Mouse (Mus musculus) layer of hippocampus, adult 18-20 months (tissue): ENCODE measurements around the gene Lgr6. TPM values are rescaled to one million over a fixed set of nuclear protein-coding genes. Genes with fewer than 3 reads are reported as not detected.
"Not testable (repeated sequence)": the region's sequence is repeated elsewhere in the genome, so short reads cannot be mapped to it uniquely, and the experiment has no call there.

Experiments
- DNase-seq, 2 experiments: peaks; one replicate each; pipeline ENCODE4 v3.0.0; 2022; ENCODE audit warnings: low spot score in 2 of 2
- total RNA-seq, 2 experiments: library from RNA; stranded (reverse); gene quantifications; 2 replicates each; pipeline ENCODE4 v1.2.3; 2021

Lgr6 gene
- total RNA-seq, 2 experiments from 2014 or later = 1.3 to 2.6 TPM

GRCm38 (mm10) chr1:135129543-135130183 is 24.6 kb upstream of the Lgr6 start:
- no peak for DNase-seq

DNA sequence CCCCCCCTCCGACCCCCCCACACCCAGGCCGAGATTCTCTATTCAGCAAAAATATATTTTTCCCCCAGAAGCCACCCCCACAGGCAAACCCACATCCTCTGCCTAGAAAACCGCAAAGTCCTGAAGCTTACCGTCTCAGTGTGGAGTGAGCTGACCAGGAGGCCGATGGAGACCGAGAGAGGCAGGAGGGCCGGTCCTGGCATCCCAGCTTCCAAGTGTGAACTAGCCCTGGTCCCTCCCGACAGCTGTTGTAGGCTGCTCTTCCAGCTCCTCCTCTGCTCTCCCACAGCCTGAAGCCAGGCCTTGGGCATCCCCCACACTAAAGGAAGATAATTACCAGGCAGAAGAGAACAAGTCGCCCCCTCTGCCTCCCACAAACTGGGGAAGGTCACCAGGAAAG is 23.9 kb upstream of the Lgr6 start:
- DNase-seq = no peak

DNA sequence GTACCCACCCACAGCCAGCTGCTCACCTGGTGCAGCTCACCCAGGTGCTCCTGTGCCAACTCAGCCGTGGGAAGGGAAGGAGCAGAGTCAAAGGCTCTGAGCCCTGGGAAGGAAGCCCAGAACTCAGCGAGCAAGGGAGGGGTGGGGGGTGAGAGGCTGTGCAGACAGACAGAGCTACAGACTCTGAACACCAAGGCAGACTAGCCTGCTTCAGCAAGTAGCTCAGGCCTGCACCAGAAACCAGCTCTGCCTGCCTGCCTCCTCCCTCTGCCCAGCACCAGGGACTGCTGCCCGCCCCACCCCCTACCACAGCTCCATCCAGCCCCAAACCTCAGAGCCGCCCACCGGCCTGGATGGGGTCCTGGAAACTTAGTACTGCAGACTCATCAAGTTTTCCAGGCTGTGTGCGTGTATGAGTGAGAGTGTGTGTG is 22.9 kb upstream of the Lgr6 start:
- DNase-seq = no peak

DNA sequence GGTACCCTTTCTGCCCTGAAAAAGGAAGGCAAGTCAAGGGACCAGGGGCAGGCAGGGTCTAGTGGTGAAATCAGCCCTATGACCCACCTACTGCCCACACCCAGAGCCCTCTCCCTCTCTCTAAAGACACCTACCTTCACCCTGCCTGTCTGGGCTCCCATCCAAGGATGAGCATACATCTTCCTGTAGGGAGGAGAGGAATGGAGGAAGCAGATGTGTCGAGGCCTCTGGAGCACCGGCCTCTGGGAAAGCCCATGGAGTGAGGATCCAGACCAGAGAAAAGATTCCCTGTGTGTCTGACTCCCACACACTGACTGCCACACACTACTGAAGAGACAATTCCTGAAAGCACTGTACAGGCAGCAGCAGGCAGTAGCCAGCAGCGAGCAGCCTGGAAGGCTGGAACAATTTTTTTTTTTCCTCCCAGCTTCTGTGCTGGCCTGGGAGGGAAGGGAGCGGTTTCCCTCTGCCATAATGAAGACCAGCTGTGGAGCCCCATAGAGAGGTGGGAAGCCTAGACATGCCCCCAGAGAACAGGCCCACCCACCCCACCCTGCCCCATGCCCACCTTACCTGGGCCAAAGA is 21.5 kb upstream of the Lgr6 start:
- DNase-seq = peak in 1 of 2 experiments; percentile 25

GRCm38 (mm10) chr1:135125990-135126389 is 20.9 kb upstream of the Lgr6 start:
- no peak for DNase-seq

DNA sequence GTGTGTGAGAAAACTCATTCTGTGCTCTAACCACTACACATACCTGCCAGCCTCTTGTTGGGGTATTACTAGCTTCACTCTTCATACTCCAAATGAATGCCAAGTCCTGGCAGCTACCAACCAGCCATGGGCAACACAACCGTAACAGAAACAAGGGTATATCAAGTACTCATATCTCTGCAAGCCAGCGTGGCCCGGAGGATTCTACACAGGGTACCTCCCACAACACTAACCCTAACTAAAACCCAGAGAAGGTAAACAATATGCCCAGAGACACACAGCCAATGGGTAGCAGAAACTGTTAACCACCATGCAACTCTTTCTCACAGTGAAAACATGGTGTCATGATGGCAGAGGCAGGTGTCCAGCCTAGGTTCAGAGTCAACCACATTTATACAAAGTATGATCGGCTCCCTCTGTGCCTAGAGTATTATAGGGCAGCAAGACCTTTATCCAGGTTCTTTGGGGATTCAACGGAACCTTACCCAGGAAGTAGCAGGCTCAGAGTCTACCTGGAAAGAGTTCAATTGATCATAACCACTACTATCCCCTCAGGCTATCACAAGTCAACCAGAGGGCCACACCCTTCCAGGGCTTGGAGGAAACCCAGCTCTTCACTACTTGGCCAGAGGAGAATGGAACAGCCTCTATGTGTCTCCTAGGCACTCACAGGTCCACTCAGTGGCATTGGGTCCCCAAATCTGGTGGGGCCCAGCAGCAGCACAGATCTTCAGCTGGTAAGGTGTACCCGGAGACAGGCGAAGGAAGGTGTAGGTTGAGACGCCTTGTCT is 19.7 kb upstream of the Lgr6 start:
- DNase-seq = no peak

DNA sequence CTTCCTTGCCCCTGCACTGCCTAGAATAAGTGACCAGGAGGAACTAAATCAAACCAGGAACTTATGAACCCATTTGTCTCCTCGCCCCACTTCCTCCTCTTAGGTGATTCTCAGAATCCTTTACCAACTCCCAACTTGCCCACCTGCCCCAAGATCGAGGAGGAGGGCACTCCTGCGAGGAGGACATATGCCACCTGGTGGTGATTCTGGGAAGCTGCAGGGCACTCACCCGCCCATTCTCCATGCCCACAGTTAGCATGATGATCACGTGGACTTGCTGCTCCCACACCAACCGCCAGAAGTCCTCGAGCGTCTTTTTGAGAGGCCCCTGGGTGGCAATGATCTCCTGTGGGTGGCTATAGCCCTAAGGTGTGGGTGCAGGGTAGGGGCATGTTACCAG is 7.6 kb upstream of the Lgr6 start:
- peak in 1 of 2 experiments; percentile 49 for DNase-seq

- DNase-seq = not testable (repeated sequence)
These were observed 6.2 kb upstream of the Lgr6 start for GRCm38 (mm10) chr1:135111271-135111670.

DNA sequence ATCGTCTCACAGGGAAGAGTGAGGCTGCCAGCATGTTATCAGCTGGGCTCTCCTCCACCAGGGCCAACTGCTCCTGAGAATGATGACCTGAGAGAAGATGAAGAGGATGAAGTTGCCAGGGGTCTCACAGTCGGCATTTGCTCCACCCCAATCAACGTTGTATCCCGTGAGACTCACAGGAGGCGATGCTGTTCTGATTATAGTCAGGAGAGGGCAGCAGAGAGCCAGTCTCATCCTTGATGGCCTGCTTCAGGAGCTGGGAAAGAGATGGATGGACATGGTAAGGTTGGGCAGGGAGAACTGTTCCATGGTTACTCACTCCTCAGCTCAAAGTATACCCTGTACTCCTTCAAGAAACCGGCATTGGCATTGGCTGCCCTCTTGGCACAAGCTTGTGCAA is 5.0 kb upstream of the Lgr6 start:
- DNase-seq = peak; percentile 52 to 83

GRCm38 (mm10) chr1:135108611-135109010 is 3.5 kb upstream of the Lgr6 start:
- DNase-seq = no peak

DNA sequence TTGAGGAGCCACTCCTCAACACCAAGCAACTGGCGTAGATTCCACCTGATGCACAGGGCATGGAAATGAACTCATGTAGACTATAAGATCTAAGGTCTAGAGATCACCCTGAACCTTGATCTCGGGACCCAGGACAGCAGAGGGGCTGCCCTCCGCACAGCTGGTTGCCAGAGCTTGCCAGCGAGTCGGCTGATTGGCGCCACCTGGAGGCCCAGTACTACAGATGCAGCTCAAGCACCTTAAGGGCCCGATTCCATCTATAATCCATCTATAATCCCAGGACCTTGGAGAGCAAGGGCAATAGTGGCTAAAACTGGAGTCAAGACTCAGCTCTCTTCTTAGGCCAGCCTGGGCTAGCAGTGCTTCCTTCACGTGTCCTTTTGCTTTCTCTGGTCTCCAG is 875 bp upstream of the Lgr6 start:
- peak in 1 of 2 experiments; percentile 62 for DNase-seq

GRCm38 (mm10) chr1:135100400-135100799 is 4.7 kb downstream of the Lgr6 start:
- DNase-seq = no peak

- DNase-seq = no peak
These were observed 6.6 kb downstream of the Lgr6 start for GRCm38 (mm10) chr1:135098441-135098840.

DNA sequence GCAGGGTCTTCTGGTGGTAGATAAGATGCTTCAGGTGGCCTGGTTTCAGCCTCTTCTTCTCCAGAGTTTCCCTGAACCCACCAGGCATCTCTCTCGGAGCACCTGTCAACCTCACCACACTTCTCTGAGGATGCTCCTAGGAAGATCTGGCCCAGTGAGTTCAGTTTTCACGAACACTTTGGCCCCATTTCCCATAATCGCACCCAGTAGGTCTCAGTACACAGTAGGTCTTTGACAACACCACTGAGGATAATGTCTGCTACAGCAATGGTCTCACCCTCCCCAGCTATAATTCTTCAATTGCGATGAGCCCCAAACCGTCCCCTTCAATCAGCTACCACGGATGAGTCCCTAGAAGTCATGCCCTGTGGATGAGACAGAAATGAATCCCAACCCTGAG is 7.6 kb downstream of the Lgr6 start:
- DNase-seq = no peak

DNA sequence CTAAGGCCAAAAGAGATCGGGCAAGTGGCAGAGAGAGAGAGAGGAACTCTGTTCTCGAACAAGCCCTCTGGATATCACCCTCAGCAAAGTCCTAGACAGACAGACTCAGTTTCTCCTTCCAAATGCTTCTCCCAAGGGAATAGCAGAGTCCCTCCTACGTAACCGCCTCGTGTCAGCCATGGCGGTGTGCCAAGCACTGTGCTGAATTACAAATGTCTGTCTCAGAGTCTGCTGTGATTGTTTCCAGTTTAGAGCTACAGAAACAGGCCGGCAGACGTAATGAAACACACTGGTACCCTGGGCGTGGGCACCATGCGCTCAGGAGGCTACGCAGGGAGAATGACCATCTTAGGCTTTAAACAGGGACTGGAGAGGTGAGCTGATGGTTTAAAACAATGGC is 8.8 kb downstream of the Lgr6 start:
- peak; percentile 70 to 91 for DNase-seq

- no peak for DNase-seq
These were observed 9.9 kb downstream of the Lgr6 start for GRCm38 (mm10) chr1:135095189-135095588.

DNA sequence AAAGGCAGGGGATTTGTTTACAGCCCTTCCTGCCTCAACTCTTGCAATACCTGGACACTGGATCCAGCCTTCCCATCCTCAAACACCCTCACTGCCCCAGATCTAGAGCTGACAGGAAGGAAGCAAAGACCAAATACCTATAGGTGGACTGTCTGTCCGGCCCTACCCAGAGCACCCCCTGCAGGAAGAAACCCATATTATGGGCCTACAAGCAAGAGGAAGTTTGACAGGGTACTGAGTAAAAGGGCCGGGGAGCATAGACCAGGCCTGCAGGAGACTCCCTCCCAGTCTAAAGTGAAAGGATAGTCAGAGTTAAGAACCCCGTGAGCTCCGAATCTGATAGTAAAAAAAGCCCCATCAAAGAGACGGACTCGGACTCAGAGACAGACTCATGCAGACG is 10.4 kb downstream of the Lgr6 start:
- no peak for DNase-seq

DNA sequence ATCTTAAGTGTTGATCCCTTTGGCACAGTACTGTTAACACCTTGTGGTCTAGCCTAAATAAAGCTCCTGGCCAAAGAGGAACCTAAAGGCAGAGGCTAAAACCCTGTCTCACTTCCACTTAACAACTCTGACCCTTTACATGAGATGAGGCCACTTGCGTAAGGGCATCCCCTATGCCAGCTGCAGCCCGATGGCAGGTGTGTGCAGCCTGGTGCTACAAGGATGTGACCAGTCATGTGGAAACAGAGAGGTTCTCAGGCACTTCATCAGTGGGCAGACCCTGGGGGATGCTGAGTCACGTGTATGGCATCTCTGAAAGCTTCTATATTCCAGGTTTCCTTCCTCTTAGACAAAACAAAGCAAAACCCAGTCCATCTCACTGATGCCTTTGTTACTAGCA is 14.2 kb downstream of the Lgr6 start:
- DNase-seq = no peak

GRCm38 (mm10) chr1:135089626-135090025 is 15.4 kb downstream of the Lgr6 start:
- DNase-seq = no peak

DNA sequence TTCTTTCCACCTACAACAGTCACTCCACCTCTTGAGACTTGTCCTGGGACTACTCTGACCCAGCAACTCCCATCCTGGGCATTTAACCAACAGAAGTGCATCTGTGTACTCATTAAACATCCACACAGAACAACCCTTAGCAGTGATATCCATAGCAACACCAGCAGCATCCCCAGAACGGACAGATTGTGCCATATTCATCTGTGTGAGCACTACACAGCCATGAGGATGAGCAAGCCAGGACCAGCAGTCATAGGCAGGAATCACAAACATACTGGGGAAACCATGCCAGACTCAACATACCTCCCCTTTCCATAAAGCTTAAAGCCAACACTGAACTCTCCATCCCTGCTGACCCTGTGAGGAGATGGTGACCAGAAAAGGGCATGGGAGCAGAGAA is 17.7 kb downstream of the Lgr6 start:
- DNase-seq = peak; percentile 59 to 83

DNA sequence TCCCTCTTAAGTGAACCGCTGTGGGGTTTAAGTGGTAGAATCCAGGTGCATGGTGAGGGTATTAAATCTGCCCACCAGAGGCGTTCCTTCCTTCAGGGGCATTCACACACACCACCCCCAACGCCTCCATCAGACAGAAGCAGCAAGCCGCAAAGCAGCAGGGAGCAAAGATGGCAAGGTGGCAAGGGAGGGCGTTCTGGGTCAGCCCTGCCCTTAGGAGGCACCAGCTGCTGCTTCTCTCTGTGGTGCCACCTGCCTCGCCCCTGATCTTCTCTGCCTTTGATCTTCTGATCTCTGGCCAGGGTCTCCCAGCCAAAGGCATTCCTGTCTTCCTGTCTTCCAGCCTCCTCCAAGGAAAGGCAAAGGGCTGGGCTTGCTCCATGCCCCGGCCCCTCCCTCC is 19.1 kb downstream of the Lgr6 start:
- no peak for DNase-seq

DNA sequence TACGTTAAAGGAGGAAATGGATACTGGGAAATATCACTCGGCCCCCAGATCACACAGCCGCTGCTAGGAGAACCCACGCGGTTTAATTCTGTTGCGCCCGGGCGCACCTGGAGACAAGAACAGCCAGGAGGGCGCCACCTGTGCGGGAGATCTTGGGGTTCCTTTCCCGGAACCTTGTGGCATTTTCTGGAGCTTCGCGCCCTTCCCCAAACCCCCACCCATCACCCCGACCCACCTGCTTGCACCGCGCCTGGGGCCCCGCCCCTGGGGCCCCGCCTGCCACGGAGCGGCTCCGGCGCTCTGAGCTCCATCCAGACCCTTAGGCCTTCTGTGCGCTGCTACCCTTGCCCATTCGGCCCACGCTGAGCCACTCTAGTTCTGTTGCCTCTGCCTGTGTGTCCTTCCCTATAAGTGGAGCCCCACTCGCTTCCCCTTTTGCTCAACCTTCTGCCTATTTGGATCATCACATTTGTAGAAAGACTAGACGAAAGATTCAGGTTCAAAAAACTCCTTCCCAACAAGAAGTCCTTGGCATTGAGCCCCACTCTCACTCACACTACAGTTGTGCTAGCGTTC is 19.7 kb downstream of the Lgr6 start:
- DNase-seq = no peak
